Mouse (Mus musculus): ENCODE measurements at regions not wholly inside any gene's neighbourhood (a gene's known extent, or its start where the extent isn't known, plus 50 kb on each side); places are given as distances from the start of the nearest gene placed in this dataset.

GRCm38 (mm10) chr17:45875325-45875724, 141.7 kb upstream of the 1600014C23Rik start:
- no peak for TF ChIP-seq E2F4 (IDR thresholded peaks at IDR 0.05; ENCODE audit: borderline replicate concordance, low read depth, low read length)
- no peak for TF ChIP-seq MAX (IDR thresholded peaks at IDR 0.05; ENCODE audit: low read length)
- no peak for TF ChIP-seq KAT2A (conservative IDR thresholded peaks at IDR 0.05; ENCODE audit: low read depth, low read length)
- no peak for TF ChIP-seq RAD21 (IDR thresholded peaks at IDR 0.05; ENCODE audit: low read depth, low read length)
